Mouse (Mus musculus): ENCODE results near the gene Rgl2.
A peak's percentile ranks its signal among the peaks of the same experiment; 100 is the strongest.
"Not testable (repeated sequence)": the region's sequence is repeated elsewhere in the genome, so short reads cannot be mapped to it uniquely, and the experiment has no call there.

DNA sequence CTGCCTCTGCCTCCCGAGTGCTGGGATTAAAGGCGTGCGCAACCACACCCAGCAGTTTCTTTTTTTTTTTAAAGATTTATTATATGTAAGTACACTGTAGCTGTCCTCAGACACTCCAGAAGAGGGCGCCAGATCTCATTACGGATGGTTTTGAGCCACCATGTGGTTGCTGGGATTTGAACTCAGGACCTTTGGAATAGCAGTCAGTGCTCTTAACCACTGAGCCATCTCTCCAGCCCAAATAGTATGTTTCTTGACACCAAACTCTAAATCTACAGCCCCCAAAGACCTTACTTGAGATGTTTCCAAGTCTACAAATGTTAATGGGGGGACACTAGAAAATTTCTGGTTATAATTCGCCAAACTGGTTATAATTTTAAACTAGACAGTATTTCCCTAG is 37.5 kb upstream of the Rgl2 start:
- TF ChIP-seq CTCF (IDR thresholded peaks at IDR 0.05), result 0 out of 2 replicates have a peak, but pooled peaks have one; percentile 3
- TF ChIP-seq EP300 (IDR thresholded peaks at IDR 0.05), result not testable (repeated sequence)
